Mouse (Mus musculus): ENCODE measurements around the gene Tnfsf8.
A peak's percentile ranks its signal among the peaks of the same experiment; 100 is the strongest.

The Tnfsf8 gene

GRCm38 (mm10) chr4:63860688-63861540 lies at the start of gene Tnfsf8:
Gene Tnfsf8, minus strand, starts transcription at chr4:63861347.
- DNase-seq (ENCODE audit: low read depth) = peak; percentile 64

GRCm38 (mm10) chr4:63908511-63908910 lies 47.4 kb upstream of the Tnfsf8 start:
- no peak for DNase-seq (ENCODE audit: low read depth)

- no peak for DNase-seq (ENCODE audit: low read depth)
Observed at GRCm38 (mm10) chr4:63907473-63907872, 46.3 kb upstream of the Tnfsf8 start.

- no peak for DNase-seq (ENCODE audit: low read depth)
Observed at GRCm38 (mm10) chr4:63906050-63906449, 44.9 kb upstream of the Tnfsf8 start.

GRCm38 (mm10) chr4:63899081-63899523 lies 38.0 kb upstream of the Tnfsf8 start:
- DNase-seq (ENCODE audit: low read depth) = peak; percentile 45

- no peak for DNase-seq (ENCODE audit: low read depth)
Observed at GRCm38 (mm10) chr4:63897152-63897551, 36.0 kb upstream of the Tnfsf8 start.

GRCm38 (mm10) chr4:63886156-63886555 lies 25.0 kb upstream of the Tnfsf8 start:
- DNase-seq (ENCODE audit: low read depth) = peak; percentile 45

- DNase-seq (ENCODE audit: low read depth) = no peak
Observed at GRCm38 (mm10) chr4:63876720-63877119, 15.6 kb upstream of the Tnfsf8 start.

GRCm38 (mm10) chr4:63875480-63875879 lies 14.3 kb upstream of the Tnfsf8 start:
- DNase-seq (ENCODE audit: low read depth) = no peak

GRCm38 (mm10) chr4:63870678-63871077 lies 9.5 kb upstream of the Tnfsf8 start:
- DNase-seq (ENCODE audit: low read depth) = no peak

GRCm38 (mm10) chr4:63868770-63869169 lies 7.6 kb upstream of the Tnfsf8 start:
- peak; percentile 41 for DNase-seq (ENCODE audit: low read depth)

GRCm38 (mm10) chr4:63862953-63863352 lies 1.8 kb upstream of the Tnfsf8 start:
- DNase-seq (ENCODE audit: low read depth) = peak; percentile 60

- no peak for DNase-seq (ENCODE audit: low read depth)
Observed at GRCm38 (mm10) chr4:63862092-63862697, 1.0 kb upstream of the Tnfsf8 start.

- DNase-seq (ENCODE audit: low read depth) = peak; percentile 63
Observed at GRCm38 (mm10) chr4:63860236-63860635, 911 bp downstream of the Tnfsf8 start.

GRCm38 (mm10) chr4:63859785-63860203 lies 1.4 kb downstream of the Tnfsf8 start:
- DNase-seq (ENCODE audit: low read depth) = peak; percentile 68

- DNase-seq (ENCODE audit: low read depth) = no peak
Observed at GRCm38 (mm10) chr4:63858646-63859224, 2.4 kb downstream of the Tnfsf8 start.

- DNase-seq (ENCODE audit: low read depth) = no peak
Observed at GRCm38 (mm10) chr4:63856764-63857163, 4.4 kb downstream of the Tnfsf8 start.

GRCm38 (mm10) chr4:63853782-63854386 lies 7.3 kb downstream of the Tnfsf8 start:
- DNase-seq (ENCODE audit: low read depth) = no peak

GRCm38 (mm10) chr4:63850082-63850481 lies 11.1 kb downstream of the Tnfsf8 start:
- DNase-seq (ENCODE audit: low read depth) = no peak

GRCm38 (mm10) chr4:63846881-63847597 lies 14.1 kb downstream of the Tnfsf8 start:
- peak; percentile 43 for DNase-seq (ENCODE audit: low read depth)

- no peak for DNase-seq (ENCODE audit: low read depth)
Observed at GRCm38 (mm10) chr4:63845760-63846159, 15.4 kb downstream of the Tnfsf8 start.

GRCm38 (mm10) chr4:63843924-63844323 lies 17.2 kb downstream of the Tnfsf8 start:
- no peak for DNase-seq (ENCODE audit: low read depth)
